Mouse (Mus musculus) heart, embryonic 13.5 days (tissue): ENCODE measurements at regions not wholly inside any gene's neighbourhood (a gene's known extent, or its start where the extent isn't known, plus 50 kb on each side); places are given as distances from the start of the nearest gene placed in this dataset. TPM values are rescaled to one million over a fixed set of nuclear protein-coding genes. Genes with fewer than 3 reads are reported as not detected.

Source experiments
- ATAC-seq: fragments of 200-750 bp; cut with Nextera tagmentation; 2 replicates; pipeline ENCODE4 v1.8.0; 2017; ENCODE audit warnings: moderate TSS enrichment; ENCODE audit not compliant: insufficient number of reproducible peaks, low FRiP score, low TSS enrichment; ENCODE audit errors: extremely low read depth
- H3K27ac ChIP-seq: fragments of 300-500 bp; sonication (generic); replicated peaks from 2 replicates; pipeline ENCODE4 v1.5.1; 2015; ENCODE audit warnings: moderate library complexity, mild to moderate bottlenecking, inconsistent platforms
- H3K27me3 ChIP-seq: fragments of 300-500 bp; sonication (generic); replicated peaks from 2 replicates; pipeline ENCODE4 v1.6.1; 2015; ENCODE audit warnings: mild to moderate bottlenecking, inconsistent platforms
- H3K36me3 ChIP-seq: fragments of 300-500 bp; sonication (generic); 2 replicates; pipeline ENCODE4 v1.6.1; 2015; ENCODE audit warnings: mild to moderate bottlenecking, inconsistent platforms
- H3K4me1 ChIP-seq: fragments of 300-500 bp; sonication (generic); 2 replicates; pipeline ENCODE4 v1.6.1; 2015; ENCODE audit warnings: inconsistent platforms
- H3K4me2 ChIP-seq: fragments of 300-500 bp; sonication (generic); 2 replicates; pipeline ENCODE4 v1.6.1; 2015; ENCODE audit warnings: inconsistent platforms, mild to moderate bottlenecking, moderate library complexity
- H3K4me3 ChIP-seq: fragments of 300-500 bp; sonication (generic); 2 replicates; pipeline ENCODE4 v1.5.1; 2015; ENCODE audit warnings: moderate library complexity, mild to moderate bottlenecking, inconsistent platforms
- H3K9ac ChIP-seq: fragments of 300-500 bp; sonication (generic); 2 replicates; pipeline ENCODE4 v1.6.1; 2015; ENCODE audit warnings: inconsistent platforms, mild to moderate bottlenecking, moderate library complexity
- H3K9me3 ChIP-seq: fragments of 300-500 bp; sonication (generic); 2 replicates; pipeline ENCODE4 v1.6.1; 2016; ENCODE audit warnings: inconsistent platforms
- WGBS: fragments of 180-500 bp; shearing (Covaris S2); methylation state at CpG from one replicate; pipeline ENCODE4 v1.1.7; 2015; ENCODE audit warnings: mixed read lengths; 5-methylcytosine and 5-hydroxymethylcytosine counted together
- microRNA-seq: library from miRNA; unstranded; fragments of <30 nt; microRNA quantifications from one replicate; pipeline ENCODE4, GENCODE M21; 2016

DNA sequence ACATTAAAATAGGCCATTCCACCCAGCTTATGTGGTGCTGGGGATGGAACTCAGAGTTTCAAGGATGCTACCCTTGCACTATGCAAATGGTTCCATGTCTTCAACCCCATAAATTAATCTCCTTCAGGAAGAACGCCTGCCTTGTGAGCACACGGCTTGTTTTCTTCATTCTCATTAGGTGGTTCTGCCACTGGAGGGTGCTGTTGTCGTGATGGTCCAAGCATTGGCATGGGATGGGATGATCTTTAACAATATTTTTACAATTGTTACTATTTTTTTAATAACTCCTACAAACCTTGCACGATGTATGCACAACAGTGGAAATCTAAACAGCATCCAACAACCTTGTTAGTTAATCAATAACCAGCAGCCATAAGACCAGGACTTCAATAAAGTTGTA, 185.0 kb downstream of the S1pr1 start:
- 41% methylated on average over 4 of the region's 4 CpGs for WGBS
- H3K36me3 ChIP-seq: no peaks in the 10 kb centered on the region
- H3K9ac ChIP-seq: no peak overlapping the region
- 0 out of 2 replicates have a peak, but pooled peaks cover 3% of the 10 kb centered on the region for H3K4me1 ChIP-seq
- H3K27me3 ChIP-seq: no peaks in the 10 kb centered on the region
- no peaks in the 10 kb centered on the region for H3K9me3 ChIP-seq
- no peak overlapping the region for H3K4me3 ChIP-seq
- no peak overlapping the region for H3K4me2 ChIP-seq
- ATAC-seq: no peak
- no peak overlapping the region for H3K27ac ChIP-seq

DNA sequence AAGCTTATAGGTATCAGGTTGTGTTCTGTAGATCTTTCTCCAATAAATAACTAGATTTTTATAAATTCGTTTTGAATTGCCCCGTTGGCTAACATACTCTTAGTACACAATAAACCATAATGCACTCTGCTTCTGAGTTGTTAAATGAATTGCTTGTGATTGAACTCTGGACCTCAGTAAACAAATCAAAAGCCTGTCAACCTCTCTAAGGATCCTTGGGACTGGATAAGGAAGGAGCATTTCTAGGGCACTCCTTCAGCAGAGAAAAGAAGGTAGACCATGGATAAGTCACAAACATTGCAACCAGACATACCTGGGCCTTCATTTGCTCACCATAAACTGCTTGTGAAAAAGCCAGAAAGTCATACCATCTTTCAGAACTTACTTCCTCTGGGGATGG, 191.4 kb downstream of the S1pr1 start:
- Histone ChIP-seq H3K4me1 (no peaks in the 10 kb centered on the region), H3K4me2 (no peak overlapping the region)

DNA sequence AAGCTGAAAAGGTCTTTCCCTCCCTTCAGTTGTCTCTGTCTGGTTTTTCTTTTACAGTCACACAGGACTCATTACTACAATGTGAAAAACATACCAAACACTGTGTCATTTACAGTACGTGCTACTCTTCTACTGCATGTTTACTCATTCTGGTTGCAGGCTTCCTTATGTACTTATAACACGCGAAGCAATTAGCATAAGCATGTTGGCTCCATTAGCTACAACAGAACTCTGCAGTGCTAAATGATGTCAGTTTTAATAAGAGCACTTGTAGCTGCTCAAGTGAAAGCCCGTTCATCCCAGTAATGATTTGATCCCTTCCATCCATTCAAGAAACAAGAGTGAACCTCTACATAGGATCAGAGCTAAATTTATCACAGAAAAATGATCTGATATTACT, 199.2 kb downstream of the S1pr1 start:
- WGBS: 77% methylated on average over 4 of the region's 4 CpGs
- H3K36me3 ChIP-seq: no peaks in the 10 kb centered on the region
- no peak overlapping the region for H3K4me3 ChIP-seq
- no peak overlapping the region for H3K27ac ChIP-seq
- H3K9ac ChIP-seq: no peak overlapping the region
- H3K4me1 ChIP-seq: no peaks in the 10 kb centered on the region
- no peaks in the 10 kb centered on the region for H3K27me3 ChIP-seq
- H3K9me3 ChIP-seq: no peaks in the 10 kb centered on the region
- no peak overlapping the region for H3K4me2 ChIP-seq
- no peak for ATAC-seq

More for the DNA sequence above, 191.4 kb downstream of the S1pr1 start:
- Histone ChIP-seq H3K9ac (no peak overlapping the region), H3K36me3 (no peaks in the 10 kb centered on the region), H3K27ac (no peak overlapping the region), H3K9me3 (no peaks in the 10 kb centered on the region), H3K27me3 (no peaks in the 10 kb centered on the region), H3K4me3 (no peak overlapping the region)
- WGBS: 71% methylated on average over 2 of the region's 2 CpGs
- no peak for ATAC-seq

DNA sequence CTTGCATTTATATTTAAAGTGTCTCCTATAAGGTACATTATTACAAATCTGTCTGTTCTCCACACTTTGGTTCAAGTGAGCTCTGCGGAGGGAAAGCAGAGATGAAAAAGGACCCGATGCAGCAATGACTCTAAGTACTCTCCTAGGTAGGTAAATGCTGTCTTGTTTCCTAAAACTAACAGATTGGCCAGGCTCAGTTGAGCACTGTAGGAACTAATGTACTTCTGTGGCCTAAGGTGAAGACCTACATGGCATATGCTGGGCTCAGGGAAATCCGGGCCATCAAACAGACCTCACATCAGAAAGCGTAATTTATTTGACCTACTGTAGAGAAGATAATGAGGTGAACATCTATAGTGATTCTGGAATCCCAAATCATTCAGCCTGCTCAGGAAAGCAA, 205.2 kb downstream of the S1pr1 start:
- Histone ChIP-seq H3K36me3 (no peaks in the 10 kb centered on the region), H3K9ac (no peak overlapping the region), H3K4me1 (no peaks in the 10 kb centered on the region), H3K4me2 (no peak overlapping the region), H3K9me3 (no peaks in the 10 kb centered on the region), H3K27ac (no peak overlapping the region), H3K27me3 (no peaks in the 10 kb centered on the region), H3K4me3 (no peak overlapping the region)
- ATAC-seq: no peak
- 81% methylated on average over 4 of the region's 4 CpGs for WGBS

DNA sequence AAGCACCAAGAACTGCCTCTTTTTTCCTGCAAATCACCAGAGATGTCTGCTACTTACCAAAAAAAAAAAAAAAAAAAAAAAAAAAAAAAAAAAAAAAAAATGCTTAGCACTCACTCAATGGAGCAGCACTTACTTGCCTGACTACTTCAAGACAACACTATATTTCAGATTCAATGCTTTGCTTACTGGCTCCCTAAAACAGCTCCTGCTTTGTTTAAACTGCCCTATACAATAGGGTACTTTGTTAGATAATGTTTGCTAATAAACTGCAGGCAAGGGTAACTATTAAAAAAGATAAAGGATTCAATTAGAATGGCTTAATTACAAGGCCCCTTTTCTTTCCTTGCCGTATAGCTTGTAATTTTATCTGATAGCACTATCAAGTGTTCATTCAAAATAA, 217.5 kb downstream of the S1pr1 start:
- Histone ChIP-seq H3K9me3 (no peaks in the 10 kb centered on the region), H3K4me1 (no peaks in the 10 kb centered on the region), H3K27me3 (no peaks in the 10 kb centered on the region), H3K36me3 (no peaks in the 10 kb centered on the region), H3K4me3 (no peak overlapping the region), H3K27ac (no peak overlapping the region), H3K4me2 (no peak overlapping the region), H3K9ac (no peak overlapping the region)
- 47% methylated on average over 1 of the region's 1 CpGs for WGBS
- ATAC-seq: no peak

DNA sequence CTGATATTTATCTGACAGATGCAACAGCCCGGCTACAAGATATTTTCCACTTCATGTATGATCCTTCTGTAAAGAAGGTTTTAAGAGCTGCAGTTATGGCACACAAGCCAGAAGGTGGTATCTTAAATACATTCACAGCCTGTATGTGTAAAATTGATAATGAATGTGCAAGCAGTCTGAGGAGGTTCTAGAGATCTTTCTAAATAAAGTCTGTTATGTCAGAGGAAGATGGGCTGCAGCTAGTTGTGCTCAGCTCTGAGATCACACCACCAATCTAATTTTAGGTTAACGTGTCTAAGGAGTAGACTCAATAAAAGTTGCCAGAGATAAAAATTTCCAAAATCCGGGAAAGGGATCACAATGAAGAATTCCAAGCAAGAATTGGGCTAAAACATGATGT, 218.8 kb downstream of the S1pr1 start:
- no peaks in the 10 kb centered on the region for H3K4me1 ChIP-seq
- no peak overlapping the region for H3K9ac ChIP-seq
- ATAC-seq: no peak
- 64% methylated on average over 3 of the region's 3 CpGs for WGBS
- H3K4me3 ChIP-seq: no peak overlapping the region
- no peak overlapping the region for H3K27ac ChIP-seq
- no peaks in the 10 kb centered on the region for H3K36me3 ChIP-seq
- H3K9me3 ChIP-seq: no peaks in the 10 kb centered on the region
- H3K4me2 ChIP-seq: no peak overlapping the region
- H3K27me3 ChIP-seq: no peaks in the 10 kb centered on the region

DNA sequence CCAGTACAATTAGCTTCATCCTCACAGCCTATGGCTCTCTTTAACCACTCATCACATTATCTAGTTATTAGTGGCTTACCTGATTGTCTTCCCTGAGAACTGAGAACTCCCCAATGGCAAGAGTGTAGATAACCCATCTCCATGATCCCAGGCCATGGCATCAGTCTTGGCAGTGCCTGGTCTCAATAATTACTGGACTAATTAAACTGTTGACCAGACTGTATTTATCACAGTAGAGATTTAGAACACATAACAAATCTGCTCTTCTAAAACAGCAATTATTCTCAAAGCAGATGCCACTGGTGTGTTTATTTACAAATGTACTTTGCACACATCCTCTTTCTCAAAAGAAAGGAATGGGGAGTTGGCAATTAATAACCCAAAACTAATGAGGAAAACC, 219.2 kb downstream of the S1pr1 start:
- H3K4me1 ChIP-seq: no peaks in the 10 kb centered on the region
- H3K4me3 ChIP-seq: no peak overlapping the region
- H3K36me3 ChIP-seq: no peaks in the 10 kb centered on the region
- no peak for ATAC-seq
- no peak overlapping the region for H3K9ac ChIP-seq
- H3K4me2 ChIP-seq: no peak overlapping the region
- 0 out of 2 replicates have a peak, but pooled peaks cover under 1% of the 10 kb centered on the region for H3K9me3 ChIP-seq
- H3K27me3 ChIP-seq: no peaks in the 10 kb centered on the region
- H3K27ac ChIP-seq: no peak overlapping the region

DNA sequence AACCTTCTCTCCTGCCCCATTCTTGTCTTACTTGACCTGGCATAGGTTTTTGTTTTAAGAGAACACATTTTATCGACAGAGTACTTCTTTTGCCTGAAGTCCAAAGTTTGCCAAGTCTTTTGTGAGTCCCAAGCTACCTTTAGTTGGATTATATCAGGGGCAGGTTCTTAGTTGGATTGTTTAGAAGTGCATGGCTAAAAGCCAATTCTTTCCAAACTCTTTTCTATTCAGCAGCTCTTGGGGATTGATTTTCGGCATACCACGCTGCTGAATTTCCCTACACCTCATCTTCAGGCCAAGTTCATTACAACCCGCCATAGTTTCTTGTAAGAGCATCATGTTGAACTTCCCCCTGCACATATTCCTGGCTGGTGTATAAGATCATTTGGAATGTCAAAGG, 245.9 kb downstream of the S1pr1 start:
- no peak overlapping the region for H3K4me3 ChIP-seq
- H3K27me3 ChIP-seq: no peaks in the 10 kb centered on the region
- 0 out of 2 replicates have a peak, but pooled peaks cover 3% of the 10 kb centered on the region for H3K9me3 ChIP-seq
- no peak overlapping the region for H3K27ac ChIP-seq
- no peak overlapping the region for H3K9ac ChIP-seq
- no peak for ATAC-seq
- H3K36me3 ChIP-seq: no peaks in the 10 kb centered on the region
- WGBS: 72% methylated on average over 4 of the region's 4 CpGs
- H3K4me2 ChIP-seq: no peak overlapping the region
- no peaks in the 10 kb centered on the region for H3K4me1 ChIP-seq

DNA sequence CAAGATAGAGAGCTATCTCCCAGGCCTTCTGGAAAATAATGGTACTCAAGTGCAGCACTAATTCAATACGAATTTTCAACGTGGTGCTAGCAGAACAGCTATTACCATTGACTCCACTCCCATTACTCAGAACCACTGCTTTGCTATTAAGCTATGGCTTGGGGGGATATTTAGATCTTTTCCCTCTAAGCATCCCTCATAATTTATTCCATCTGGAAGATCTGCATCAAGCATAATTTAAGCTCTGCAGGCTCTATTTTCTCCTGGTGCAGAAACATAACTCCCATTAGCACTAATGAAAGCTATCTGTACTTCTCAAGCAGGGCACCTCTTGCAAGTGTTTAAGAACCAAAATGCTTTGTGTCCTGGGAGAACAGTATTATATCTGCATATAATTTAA, 247.0 kb downstream of the S1pr1 start:
- H3K27me3 ChIP-seq: no peaks in the 10 kb centered on the region
- H3K27ac ChIP-seq: no peak overlapping the region
- H3K4me1 ChIP-seq: no peaks in the 10 kb centered on the region
- no peak overlapping the region for H3K4me3 ChIP-seq
- no peaks in the 10 kb centered on the region for H3K36me3 ChIP-seq
- ATAC-seq: no peak
- 67% methylated on average over 2 of the region's 2 CpGs for WGBS
- H3K4me2 ChIP-seq: no peak overlapping the region
- no peak overlapping the region for H3K9ac ChIP-seq
- 0 out of 2 replicates have a peak, but pooled peaks cover 3% of the 10 kb centered on the region for H3K9me3 ChIP-seq

DNA sequence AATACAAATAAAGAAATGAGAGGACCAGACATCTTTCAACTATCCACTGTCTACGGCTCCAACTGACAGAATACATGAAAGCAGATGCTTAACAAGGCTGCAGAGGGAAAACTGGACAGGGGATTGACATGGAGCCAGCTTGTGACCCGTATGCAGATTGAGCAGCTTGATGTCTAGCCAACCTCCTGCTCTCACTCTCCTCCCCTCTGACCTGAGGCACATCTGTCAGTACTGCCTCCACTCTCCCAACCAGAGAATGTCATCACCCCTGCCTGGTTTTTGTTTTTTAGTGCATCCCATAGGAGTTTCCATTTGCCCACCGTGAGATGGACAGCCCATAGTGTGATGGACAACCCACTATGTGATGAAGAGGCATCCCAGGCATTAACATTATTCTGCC, 252.2 kb downstream of the S1pr1 start:
- no peaks in the 10 kb centered on the region for H3K36me3 ChIP-seq
- H3K27ac ChIP-seq: no peak overlapping the region
- H3K27me3 ChIP-seq: no peaks in the 10 kb centered on the region
- H3K9me3 ChIP-seq: no peaks in the 10 kb centered on the region
- no peak overlapping the region for H3K9ac ChIP-seq
- ATAC-seq: no peak
- no peaks in the 10 kb centered on the region for H3K4me1 ChIP-seq
- no peak overlapping the region for H3K4me3 ChIP-seq
- no peak overlapping the region for H3K4me2 ChIP-seq
- 66% methylated on average over 3 of the region's 3 CpGs for WGBS

Small RNAs in the stretch of these regions (microRNA-seq; reads per million reads assigned to microRNA genes)
- gene Gm25347: not detected
